8 mouse cellular contexts compared by ENCODE assay signal in genomic region chr12:57197363-57198026, GRCm38 (mm10). TPM values are rescaled to one million over a fixed set of nuclear protein-coding genes. Genes with fewer than 3 reads are reported as not detected.
A peak's percentile ranks its signal among the peaks of the same experiment; 100 is the strongest.
DNase-seq lines count a peak whose midpoint lies in the region; ATAC-seq and TF ChIP-seq lines count a peak whose summit lies in the region.

Slc25a21 (minus strand) TSS chr12:57197472.

- H3K4me1 ChIP-seq in kidney, embryonic 15.5 days = peaks cover 11% of the 10 kb centered on the region
- no peaks in the 10 kb centered on the region for H3K4me1 ChIP-seq in cortical plate, adult 2 months (ENCODE audit: control insufficient read depth, insufficient read depth, low read length)
- no peaks in the 10 kb centered on the region for H3K4me1 ChIP-seq in intestine, embryonic 14.5 days (replicated peaks; ENCODE audit: control insufficient read depth, insufficient read depth, low read length)
- H3K4me1 ChIP-seq in midbrain, postnatal 0 days (ENCODE audit: insufficient read depth, low read length) = 0 out of 2 replicates have a peak, but pooled peaks cover 7% of the 10 kb centered on the region

- peaks cover 11% of the 10 kb centered on the region for H3K27me3 ChIP-seq in kidney, embryonic 15.5 days
- H3K27me3 ChIP-seq in intestine, embryonic 14.5 days (replicated peaks; ENCODE audit: control insufficient read depth, insufficient read depth, low read length) = peaks cover 18% of the 10 kb centered on the region; the same call in 1 of the 2 replicates
- peaks cover 13% of the 10 kb centered on the region for H3K27me3 ChIP-seq in midbrain, postnatal 0 days (ENCODE audit: insufficient read depth, low read length)

- TF ChIP-seq CTCF in cortical plate, adult 2 months (IDR thresholded peaks at IDR 0.05; ENCODE audit: extremely low read depth, insufficient read depth, low read length) = no peak
- TF ChIP-seq CTCF in midbrain, postnatal 0 days (IDR thresholded peaks at IDR 0.05) = no peak

- no peaks in the 10 kb centered on the region for H3K36me3 ChIP-seq in kidney, embryonic 15.5 days
- H3K36me3 ChIP-seq in intestine, embryonic 14.5 days (ENCODE audit: control insufficient read depth, insufficient read depth, low read length) = no peaks in the 10 kb centered on the region
- no peaks in the 10 kb centered on the region for H3K36me3 ChIP-seq in midbrain, postnatal 0 days (ENCODE audit: insufficient read depth, low read length)

- no peak for TF ChIP-seq POLR2A in cortical plate, adult 2 months (IDR thresholded peaks at IDR 0.05; ENCODE audit: extremely low read depth, insufficient read depth, low read length)

- ATAC-seq in kidney, embryonic 15.5 days (replicated peaks; ENCODE audit: low FRiP score) = 0 out of 2 replicates have a peak, but pooled peaks have one; percentile 29
- ATAC-seq in intestine, embryonic 14.5 days (replicated peaks; ENCODE audit: low FRiP score, low TSS enrichment, low read depth) = no peak
- ATAC-seq in midbrain, postnatal 0 days (ENCODE audit: low FRiP score) = no peak

- H3K4me3 ChIP-seq in kidney, embryonic 15.5 days (replicated peaks) = peak within 1 kb of the TSS; percentile 60
- H3K4me3 ChIP-seq in cortical plate, adult 2 months (ENCODE audit: insufficient read depth, low read length) = peak within 1 kb of the TSS; percentile 31
- H3K4me3 ChIP-seq in intestine, embryonic 14.5 days (ENCODE audit: low read depth, low read length) = peak within 1 kb of the TSS; percentile 50
- peak within 1 kb of the TSS; percentile 43 for H3K4me3 ChIP-seq in midbrain, postnatal 0 days (ENCODE audit: low read depth, low read length)

- 68% methylated on average over 10 of the region's 10 CpGs for WGBS in kidney, embryonic 15.5 days
- WGBS in intestine, embryonic 14.5 days = 75% methylated on average over 10 of the region's 10 CpGs
- WGBS in midbrain, postnatal 0 days = 67% methylated on average over 10 of the region's 10 CpGs

- peak within 1 kb of the TSS; percentile 18; the same call in 1 of the 2 replicates for H3K27ac ChIP-seq in kidney, embryonic 15.5 days
- H3K27ac ChIP-seq in cortical plate, adult 2 months (ENCODE audit: insufficient read depth, low read length) = no peak within 1 kb of the TSS
- H3K27ac ChIP-seq in intestine, embryonic 14.5 days (ENCODE audit: low read depth) = no peak within 1 kb of the TSS
- H3K27ac ChIP-seq in midbrain, postnatal 0 days (ENCODE audit: low read depth, low read length) = no peak within 1 kb of the TSS

- DNase-seq in kidney, postnatal 36 days = no peak
- no peak for DNase-seq in intestine, embryonic 14.5 days (ENCODE audit: low spot score)
- no peak for DNase-seq in midbrain, postnatal 0 days (ENCODE audit: low spot score)
- DNase-seq in adrenal gland, adult 8-10 months = no peak
- no peak for DNase-seq in adrenal gland, postnatal 14 days
- no peak for DNase-seq in testis, postnatal 10 days (ENCODE audit: low spot score)

- peak within 1 kb of the TSS; percentile 93 for H3K4me2 ChIP-seq in kidney, embryonic 15.5 days
- peak within 1 kb of the TSS; percentile 83 for H3K4me2 ChIP-seq in intestine, embryonic 14.5 days (ENCODE audit: low read length)
- peak within 1 kb of the TSS; percentile 89 for H3K4me2 ChIP-seq in midbrain, postnatal 0 days (ENCODE audit: low read depth, low read length, poor library complexity, severe bottlenecking)

- H3K9me3 ChIP-seq in kidney, embryonic 15.5 days (replicated peaks) = no peaks in the 10 kb centered on the region
- no peaks in the 10 kb centered on the region for H3K9me3 ChIP-seq in intestine, embryonic 14.5 days (ENCODE audit: control insufficient read depth, low read length)
- H3K9me3 ChIP-seq in midbrain, postnatal 0 days (ENCODE audit: low read length) = no peaks in the 10 kb centered on the region

- peak within 1 kb of the TSS; percentile 43 for H3K9ac ChIP-seq in kidney, embryonic 15.5 days
- peak within 1 kb of the TSS; percentile 39 for H3K9ac ChIP-seq in intestine, embryonic 14.5 days (ENCODE audit: low read length)
- H3K9ac ChIP-seq in midbrain, postnatal 0 days (replicated peaks; ENCODE audit: low read length, poor library complexity, severe bottlenecking) = peak within 1 kb of the TSS; percentile 42; the same call in 1 of the 2 replicates

RNA-seq across cellular contexts. Expression of gene Slc25a21, which starts in this region (rescaled TPM):
- polyA plus RNA-seq in kidney, embryonic 15.5 days (2015; fragmentation: Nextera tagmentation; extraction: Ambion mirVana) = 3.1 TPM in 2 replicates
- polyA plus RNA-seq in cortical plate, adult 2 months (2012; rRNA removed) = 0.47 and 0.77 TPM in 2 replicates
- polyA plus RNA-seq in intestine, embryonic 14.5 days (2014; fragmentation: Nextera tagmentation; extraction: Ambion mirVana) = 0.19 and 0.40 TPM in 2 replicates
- total RNA-seq in midbrain, postnatal 0 days (2014; rRNA removed) = not detected in 2 replicates
- polyA plus RNA-seq in midbrain, postnatal 0 days (2015; fragmentation: Nextera tagmentation; extraction: Ambion mirVana) = 0.11 and 0.12 TPM in 2 replicates
- under 1 TPM; 0.42 to 0.65 (median 0.63) TPM for total RNA-seq in adrenal gland, adult 8-10 months (2022)
- total RNA-seq in adrenal gland, postnatal 14 days (2021) = 0.98 and 2.1 TPM in 2 replicates
